Mouse (Mus musculus) spleen, adult 2 months (tissue): ENCODE results near the gene Txndc17.

ENCODE experiments used
- CTCF ChIP-seq: fragments of 200-500 bp; IDR thresholded peaks from 2 replicates; pipeline ENCODE4 v1.5.1; 2011; ENCODE audit warnings: mild to moderate bottlenecking, inconsistent platforms; ENCODE audit not compliant: insufficient read depth, insufficient read length, insufficient replicate concordance; ENCODE audit errors: extremely low read depth
- POLR2A ChIP-seq: fragments of 200-500 bp; IDR thresholded peaks from 2 replicates; pipeline ENCODE4 v1.6.1; 2011; ENCODE audit warnings: low read depth, low read length, inconsistent platforms

- TF ChIP-seq CTCF = no peak
- TF ChIP-seq POLR2A = no peak
Observed at GRCm38 (mm10) chr11:72205256-72205655, 2.1 kb upstream of the Txndc17 start.
